Mouse (Mus musculus) layer of hippocampus, postnatal 10 days (tissue): ENCODE results near the gene Nod2. TPM values are rescaled to one million over a fixed set of nuclear protein-coding genes. Genes with fewer than 3 reads are reported as not detected.

Experiments used
- DNase-seq, 2 experiments: peaks; one replicate each; pipeline ENCODE4 v3.0.0; 2021; ENCODE audit warnings: low spot score in 2 of 2
- long read RNA-seq: library from polyadenylated mRNA; stranded (forward); transcript quantifications from one replicate; pipeline ENCODE4 v2.0.0, GENCODE M21; 2023
- total RNA-seq, 2 experiments: library from RNA; stranded (reverse); gene quantifications; 2 replicates each; pipeline ENCODE4 v1.2.3; 2021

Gene Nod2
- under 1 TPM; 0.34 to 0.49 TPM for total RNA-seq
- long read RNA-seq = 0 reads

GRCm38 (mm10) chr8:88646837-88647778 is at the start of gene Nod2:
Nod2 (plus strand) TSS chr8:88647315.
- DNase-seq = peak; percentile 41 to 47

- DNase-seq = no peak
Measured at GRCm38 (mm10) chr8:88598578-88598977, 48.5 kb upstream of the Nod2 start.

GRCm38 (mm10) chr8:88599491-88599890 is 47.6 kb upstream of the Nod2 start:
- DNase-seq = no peak

GRCm38 (mm10) chr8:88603446-88603989 is 43.6 kb upstream of the Nod2 start:
- no peak for DNase-seq

- peak; percentile 41 to 68 for DNase-seq
Measured at GRCm38 (mm10) chr8:88604065-88605038, 42.8 kb upstream of the Nod2 start.

- DNase-seq = no peak
Measured at GRCm38 (mm10) chr8:88605361-88606040, 41.6 kb upstream of the Nod2 start.

- no peak for DNase-seq
Measured at GRCm38 (mm10) chr8:88609036-88609435, 38.1 kb upstream of the Nod2 start.

- DNase-seq = no peak
Measured at GRCm38 (mm10) chr8:88610271-88610670, 36.8 kb upstream of the Nod2 start.

GRCm38 (mm10) chr8:88614981-88615380 is 32.1 kb upstream of the Nod2 start:
- DNase-seq = no peak

GRCm38 (mm10) chr8:88618612-88619011 is 28.5 kb upstream of the Nod2 start:
- no peak for DNase-seq

GRCm38 (mm10) chr8:88619513-88619912 is 27.6 kb upstream of the Nod2 start:
- DNase-seq = no peak

GRCm38 (mm10) chr8:88620931-88621330 is 26.2 kb upstream of the Nod2 start:
- DNase-seq = no peak

GRCm38 (mm10) chr8:88621408-88621807 is 25.7 kb upstream of the Nod2 start:
- peak; percentile 87 to 88 for DNase-seq

GRCm38 (mm10) chr8:88623351-88623750 is 23.8 kb upstream of the Nod2 start:
- no peak for DNase-seq

GRCm38 (mm10) chr8:88624276-88624675 is 22.8 kb upstream of the Nod2 start:
- DNase-seq = no peak

GRCm38 (mm10) chr8:88626433-88626832 is 20.7 kb upstream of the Nod2 start:
- DNase-seq = no peak

GRCm38 (mm10) chr8:88626940-88627264 is 20.2 kb upstream of the Nod2 start:
- DNase-seq = no peak

GRCm38 (mm10) chr8:88627265-88627991 is 19.7 kb upstream of the Nod2 start:
- peak; percentile 66 to 81 for DNase-seq

- peak in 1 of 2 experiments; percentile 27 for DNase-seq
Measured at GRCm38 (mm10) chr8:88628001-88628774, 18.9 kb upstream of the Nod2 start.
